Mouse (Mus musculus) megakaryocyte, embryonic 14.5 days (primary cell): Measurements from ENCODE around the gene Naa38.

Experiments
- FLI1 ChIP-seq: IDR thresholded peaks from 2 replicates; pipeline ENCODE4 v1.6.1; 2012; ENCODE audit warnings: low read length, inconsistent platforms, mixed read lengths
- GATA1 ChIP-seq: IDR thresholded peaks from 3 replicates; pipeline ENCODE4 v1.6.1; 2012; ENCODE audit warnings: mixed read lengths, low read length, inconsistent platforms, borderline replicate concordance

- TF ChIP-seq GATA1 (no peak), FLI1 (no peak)
These were observed 48.8 kb upstream of the Naa38 start for GRCm38 (mm10) chr11:69346441-69346840.
